Mouse (Mus musculus) layer of hippocampus, postnatal 14 days (tissue): Measurements from ENCODE around the gene Sema4d. TPM values are rescaled to one million over a fixed set of nuclear protein-coding genes. Genes with fewer than 3 reads are reported as not detected.
"Not testable (repeated sequence)": the region's sequence is repeated elsewhere in the genome, so short reads cannot be mapped to it uniquely, and the experiment has no call there.

Source experiments
- DNase-seq, 2 experiments: peaks; one replicate each; pipeline ENCODE4 v3.0.0; 2021 to 2022; ENCODE audit warnings: low spot score in 2 of 2, mixed read lengths in 1 of 2
- total RNA-seq, 2 experiments: library from RNA; stranded (reverse); gene quantifications; 2 replicates each; pipeline ENCODE4 v1.2.3; 2021

The Sema4d gene
- total RNA-seq, 2 experiments from 2014 or later = 154 to 165 TPM

DNA sequence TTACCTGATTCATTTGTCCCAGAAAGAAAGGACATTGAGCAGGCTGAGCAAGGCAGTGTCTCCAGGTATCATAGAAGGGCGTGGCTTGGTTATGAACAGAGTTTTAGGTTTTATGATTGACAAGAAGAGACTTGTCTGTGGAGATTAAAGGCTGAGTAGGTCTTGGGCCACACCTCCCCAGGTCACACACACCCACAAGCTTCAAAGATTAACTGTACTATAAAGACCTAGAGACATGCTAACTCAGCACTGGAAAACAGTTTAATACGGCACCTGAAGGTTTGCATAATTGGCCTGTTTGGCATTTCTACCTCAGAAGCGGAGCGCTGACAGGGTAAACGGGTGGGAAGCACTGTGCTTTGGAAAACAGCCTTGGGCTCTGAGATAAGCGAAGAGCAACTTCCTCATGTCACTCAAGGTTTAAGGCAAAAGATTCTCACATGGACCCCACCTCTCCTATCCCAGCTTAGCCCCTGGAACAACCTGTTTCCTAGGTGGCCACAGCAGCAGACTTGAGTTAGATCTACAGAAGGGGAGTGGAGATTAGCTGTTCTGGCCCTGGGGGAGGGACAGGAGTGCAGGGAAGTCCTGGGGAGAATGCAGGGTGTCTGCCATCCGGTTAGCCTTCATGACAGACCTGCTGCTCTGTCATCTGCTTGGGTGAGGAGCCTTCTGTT lies 108.1 kb downstream of the Sema4d start:
- no peak for DNase-seq

GRCm38 (mm10) chr13:51681634-51682033 lies 111.9 kb downstream of the Sema4d start:
- no peak for DNase-seq

DNA sequence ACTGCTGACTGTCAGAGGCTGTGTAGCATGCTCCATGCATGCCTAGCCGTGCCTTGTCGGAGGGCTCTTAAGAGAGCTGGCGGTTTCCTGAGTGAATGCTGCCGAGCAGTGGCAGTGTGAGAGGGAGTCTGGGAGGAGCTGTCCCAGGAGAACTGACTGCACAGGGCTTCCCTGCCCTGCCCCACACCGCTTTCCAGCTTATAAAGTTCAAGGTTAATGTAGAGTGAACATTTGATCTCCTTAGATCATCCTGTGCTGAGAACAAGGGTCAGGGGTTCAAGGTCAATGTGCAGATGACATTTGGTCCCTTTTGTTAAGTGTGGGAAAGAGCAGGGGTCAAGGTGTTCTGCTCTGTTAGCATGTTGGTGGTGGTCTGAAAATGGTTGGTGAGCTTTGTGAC lies 112.5 kb downstream of the Sema4d start:
- DNase-seq = no peak

- no peak for DNase-seq
These were observed 114.2 kb downstream of the Sema4d start for GRCm38 (mm10) chr13:51679332-51679731.

DNA sequence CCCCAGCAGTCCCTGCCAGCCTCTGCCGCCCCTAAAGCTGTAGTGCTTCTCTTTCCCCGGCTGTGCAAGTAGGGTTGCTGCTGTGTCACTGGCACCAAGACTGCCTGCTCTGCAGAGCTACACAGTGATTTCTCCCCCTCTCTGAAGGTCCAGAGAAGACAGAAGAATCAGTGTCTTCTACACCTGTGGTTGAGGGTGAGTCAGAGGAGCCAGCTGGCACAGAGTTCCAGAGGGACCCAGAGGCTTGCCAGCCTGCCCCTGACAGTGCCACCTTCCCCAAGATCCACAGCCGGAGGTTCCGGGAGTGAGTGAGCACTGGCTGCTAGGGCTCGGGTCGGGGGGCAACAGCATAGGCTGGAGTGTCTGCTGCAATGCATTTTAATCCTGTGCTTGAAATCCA lies 114.9 kb downstream of the Sema4d start:
- DNase-seq = no peak

DNA sequence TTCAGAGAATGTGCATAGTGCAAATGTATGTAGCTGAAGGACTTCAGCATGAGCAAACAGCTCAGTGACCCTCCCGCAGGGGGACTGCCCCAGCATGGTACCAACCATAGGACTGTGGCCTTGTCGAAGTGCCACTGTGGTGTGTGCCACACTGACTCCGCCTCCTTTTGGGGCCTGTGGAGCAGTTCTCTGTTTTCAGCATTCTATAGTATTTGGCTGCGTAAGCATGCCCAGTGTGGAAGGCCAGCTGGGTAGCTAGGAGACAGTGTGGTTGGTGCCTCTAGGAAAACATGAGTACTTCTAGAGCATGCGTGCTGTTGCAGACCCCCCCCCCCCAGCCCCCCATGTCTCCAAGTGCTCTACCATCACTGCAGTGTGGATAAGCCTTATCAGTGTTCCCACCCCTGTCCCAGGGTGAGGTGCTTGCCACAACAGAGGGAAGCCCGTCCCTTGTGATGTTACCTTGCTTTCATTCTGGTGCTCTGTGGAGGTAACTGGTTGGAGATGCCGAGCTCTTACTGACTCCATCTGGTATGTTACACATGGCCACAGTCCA lies 115.8 kb downstream of the Sema4d start:
- no peak for DNase-seq

GRCm38 (mm10) chr13:51677041-51677440 lies 116.5 kb downstream of the Sema4d start:
- no peak for DNase-seq

DNA sequence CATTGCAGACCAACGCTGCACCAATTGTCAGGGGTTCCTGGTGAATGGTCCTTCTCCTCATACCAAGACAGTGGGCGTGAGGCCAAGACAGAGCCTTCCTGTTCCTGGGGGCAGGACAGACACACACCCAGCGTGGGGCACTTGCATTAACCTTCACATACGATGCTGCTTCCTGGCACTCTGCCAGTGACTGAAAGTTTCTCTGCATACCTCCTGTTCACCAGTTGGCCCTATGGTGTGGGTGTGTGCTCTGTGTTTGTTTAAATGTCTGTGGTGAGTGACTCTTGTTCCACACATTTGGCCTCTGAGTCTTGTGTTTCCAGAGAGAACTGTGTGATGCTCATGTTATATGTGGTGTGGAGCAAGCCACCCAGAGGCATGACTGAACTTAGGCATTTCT lies 116.9 kb downstream of the Sema4d start:
- DNase-seq = no peak

DNA sequence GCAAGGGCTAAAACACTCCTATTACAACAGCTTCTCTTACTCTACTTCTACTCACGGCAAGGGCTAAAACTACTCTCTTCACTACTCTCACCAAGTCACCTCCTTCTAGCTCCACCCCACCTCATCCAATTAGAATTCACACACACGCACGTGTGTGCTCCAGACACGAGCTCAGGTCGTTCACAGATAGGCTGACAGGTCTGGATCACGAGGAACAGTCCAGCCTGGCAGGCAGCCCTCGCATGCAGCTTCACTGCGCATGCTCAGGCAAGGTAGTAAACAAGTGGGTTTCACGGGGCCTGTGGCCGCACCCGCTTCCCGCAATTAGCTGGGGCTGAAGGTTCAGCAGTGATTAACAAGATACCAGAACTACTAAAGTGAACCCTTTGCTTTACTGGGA lies 125.4 kb downstream of the Sema4d start:
- not testable (repeated sequence) for DNase-seq

GRCm38 (mm10) chr13:51663561-51663960 lies 130.0 kb downstream of the Sema4d start:
- DNase-seq = no peak

- no peak for DNase-seq
These were observed 134.0 kb downstream of the Sema4d start for GRCm38 (mm10) chr13:51659573-51659972.

DNA sequence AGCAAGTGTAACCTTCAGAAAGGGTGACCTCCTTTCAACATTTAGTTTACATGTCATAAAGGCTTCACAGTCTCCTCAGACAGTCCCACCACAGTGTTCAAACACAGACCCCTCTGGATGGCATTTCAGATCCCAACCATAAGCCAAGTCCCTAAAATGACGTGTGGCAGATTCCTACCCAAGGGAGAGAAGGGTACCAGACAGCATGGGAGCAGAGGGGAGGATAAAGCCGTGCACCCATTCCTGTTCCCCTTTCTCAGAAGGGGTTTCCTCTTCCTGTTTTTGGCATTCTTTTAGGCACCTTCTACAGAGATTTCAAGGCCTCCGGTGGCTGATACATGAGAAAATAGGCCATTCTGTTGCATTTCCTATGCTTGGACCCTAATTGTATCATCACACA lies 135.5 kb downstream of the Sema4d start:
- DNase-seq = no peak

DNA sequence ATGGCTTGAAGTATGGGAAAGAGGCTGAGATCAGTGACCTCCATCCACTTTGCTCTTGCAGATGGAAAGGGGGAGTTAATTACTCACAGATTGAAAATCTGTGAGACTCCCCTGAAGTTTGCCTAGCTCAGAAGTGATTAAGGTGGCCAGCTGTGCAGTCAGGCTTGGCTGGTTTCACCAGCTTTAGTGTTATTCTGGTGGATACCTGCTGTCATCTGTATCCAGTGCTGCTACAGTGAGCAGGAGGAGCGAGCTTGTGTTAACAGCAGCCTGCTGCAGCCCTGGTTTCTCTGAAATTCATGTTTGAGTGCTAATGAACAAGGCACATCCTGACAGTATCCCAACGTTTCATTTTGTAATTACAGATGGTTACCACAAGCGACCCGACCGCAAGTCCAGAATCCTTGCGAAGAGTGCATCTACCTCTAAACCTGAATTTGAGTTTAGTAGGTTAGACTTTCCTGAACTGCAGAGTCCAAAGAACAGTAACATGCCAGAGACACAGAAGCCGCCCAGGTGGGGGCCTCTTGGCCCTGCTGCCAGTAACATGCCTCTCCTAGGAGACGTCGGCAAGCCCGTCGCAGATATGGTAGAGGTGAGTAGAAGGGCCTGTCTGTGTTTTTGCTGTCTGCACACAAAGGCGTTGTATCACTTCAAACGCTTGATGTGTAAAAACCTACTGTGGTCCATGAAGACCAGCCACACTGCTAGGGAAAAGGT lies 136.9 kb downstream of the Sema4d start:
- no peak for DNase-seq

- no peak for DNase-seq
These were observed 139.6 kb downstream of the Sema4d start for GRCm38 (mm10) chr13:51653961-51654360.

GRCm38 (mm10) chr13:51653159-51653558 lies 140.4 kb downstream of the Sema4d start:
- DNase-seq = no peak

DNA sequence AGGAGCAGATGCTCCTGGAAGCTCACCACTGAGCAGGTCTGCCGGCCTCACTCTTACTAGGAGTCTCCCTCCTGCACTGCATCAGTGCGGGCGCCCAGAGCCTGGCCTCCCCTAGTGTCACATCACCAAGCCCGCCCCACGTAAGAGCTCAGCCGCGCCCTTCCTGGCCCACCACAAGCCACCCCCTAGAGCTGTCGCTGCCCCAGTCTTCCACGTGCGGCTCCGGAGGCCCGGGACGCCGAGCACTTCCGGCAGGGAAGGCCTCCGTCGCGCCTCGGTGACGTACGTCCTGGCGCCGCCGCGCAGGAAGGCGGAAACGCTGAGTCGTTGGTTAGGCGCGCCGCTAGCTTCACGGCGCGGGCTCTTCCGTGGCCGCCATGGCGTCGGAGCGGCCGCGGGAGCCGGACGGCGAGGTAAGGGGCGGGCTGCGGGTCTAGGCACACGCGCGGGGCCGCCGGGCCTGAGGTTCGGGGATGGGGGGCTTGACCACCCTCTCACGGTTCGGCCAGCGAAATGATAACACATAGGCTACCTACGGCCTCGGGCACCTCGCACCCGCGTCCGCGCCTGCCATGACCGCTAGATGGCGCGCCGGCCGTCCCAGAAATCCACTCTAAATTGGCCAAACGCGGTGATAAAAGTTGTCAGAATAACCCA lies 142.0 kb downstream of the Sema4d start, which contains the start of gene Secisbp2:
Gene Secisbp2, plus strand, starts transcription at position 290 of the 657 bp plus-strand sequence.
- peak; percentile 96 to 97 for DNase-seq

DNA sequence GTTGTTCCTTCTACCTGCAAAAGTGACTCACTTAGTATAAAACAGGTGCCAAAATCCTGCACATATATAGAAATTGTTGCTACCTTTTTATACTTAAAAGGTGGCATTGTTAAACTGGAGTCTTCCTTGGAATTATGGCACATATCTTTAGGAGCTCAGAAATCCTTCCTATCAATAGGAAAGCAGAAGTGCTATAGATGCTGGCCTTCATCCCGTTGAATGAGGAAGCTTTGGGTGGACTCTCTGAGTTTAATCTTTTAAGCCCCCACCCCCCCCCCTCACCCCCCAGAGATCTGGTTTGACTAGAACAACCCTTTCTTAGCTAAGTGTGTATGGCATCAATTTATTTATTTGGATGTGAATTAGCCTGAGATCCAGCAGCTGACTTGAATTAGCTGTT lies 143.8 kb downstream of the Sema4d start:
- DNase-seq = no peak

GRCm38 (mm10) chr13:51648237-51648636 lies 145.3 kb downstream of the Sema4d start:
- no peak for DNase-seq

DNA sequence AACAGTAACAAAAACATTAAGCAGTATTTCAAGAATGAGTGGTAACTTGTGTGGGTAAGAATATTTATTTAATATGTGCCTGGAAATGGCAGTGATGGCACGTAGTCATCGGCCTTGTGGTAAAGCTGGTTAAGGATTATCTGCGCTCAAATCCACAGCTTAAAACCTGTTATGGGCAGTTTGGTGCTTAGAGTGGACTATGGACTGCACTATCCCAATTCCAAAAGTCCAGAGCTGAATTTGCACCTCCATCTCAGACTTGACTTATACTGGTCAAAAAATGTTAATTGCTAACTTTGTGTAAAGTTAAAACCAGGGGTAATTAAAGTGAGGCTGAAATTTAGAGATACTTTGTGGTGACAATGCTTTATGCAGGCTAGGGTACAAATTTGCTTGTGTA lies 145.8 kb downstream of the Sema4d start:
- DNase-seq = no peak

DNA sequence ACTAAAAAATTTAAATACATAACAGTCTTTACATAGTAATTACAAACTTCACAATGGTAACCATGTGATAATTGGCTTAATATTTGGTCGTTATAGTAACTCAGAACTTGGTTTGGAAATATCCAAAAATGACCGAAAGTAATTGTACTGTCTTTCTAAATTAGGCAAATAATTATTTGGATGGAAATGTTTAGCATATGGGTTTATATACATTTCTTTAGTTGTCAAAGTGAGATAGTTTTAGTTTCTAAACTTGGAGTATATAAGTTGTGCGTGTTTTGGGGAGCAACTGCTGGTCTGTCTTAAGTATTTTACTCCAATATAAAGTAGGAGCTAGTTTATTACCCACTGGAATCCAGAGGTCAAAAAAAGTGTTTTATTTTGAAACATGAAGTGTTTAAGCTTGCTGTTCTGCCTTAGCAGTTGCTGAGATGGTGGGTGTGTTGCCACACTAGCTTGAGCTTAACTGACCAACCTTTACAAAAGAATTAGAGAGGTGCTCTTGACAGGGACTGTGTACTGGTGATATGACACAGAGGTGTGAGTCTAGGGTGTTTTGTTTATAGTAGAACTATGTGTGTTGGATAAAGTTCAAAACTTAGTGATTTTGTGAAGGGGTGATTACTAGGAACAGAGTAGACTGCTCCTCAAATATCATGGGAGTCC lies 147.1 kb downstream of the Sema4d start:
- DNase-seq = no peak

DNA sequence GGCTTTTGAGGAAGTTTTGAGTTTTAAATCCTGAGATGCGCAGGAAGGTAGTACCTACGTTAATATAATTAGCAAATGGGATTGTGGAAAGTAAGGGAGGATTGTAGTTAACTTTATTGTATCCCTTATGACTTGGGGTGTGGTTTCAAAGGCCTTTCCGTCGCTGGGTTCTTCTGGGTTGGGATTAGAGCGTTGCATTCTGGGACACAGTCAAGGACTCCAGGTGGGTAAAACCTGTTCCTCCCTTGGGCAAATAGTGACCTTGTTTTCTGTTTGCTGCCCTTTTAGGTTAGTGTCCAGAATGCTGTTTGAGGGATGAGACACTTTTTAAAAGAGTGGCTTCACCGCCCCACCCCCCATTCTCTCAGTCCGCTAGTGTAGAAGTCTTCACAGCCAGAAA lies 147.7 kb downstream of the Sema4d start:
- no peak for DNase-seq
